Mouse (Mus musculus) limb, embryonic 12.5 days (tissue): ENCODE results near the gene Bcl2l13. TPM values are rescaled to one million over a fixed set of nuclear protein-coding genes. Genes with fewer than 3 reads are reported as not detected.

Experiments
- microRNA-seq: library from miRNA; unstranded; fragments of <30 nt; microRNA quantifications from one replicate; pipeline ENCODE4, GENCODE M21; 2017
- polyA plus RNA-seq: library from polyadenylated mRNA; unstranded; fragments of >200 nt; fragmentation: Nextera tagmentation; extraction: Ambion mirVana; gene quantifications from 2 replicates; pipeline ENCODE4 v1.2.1, GENCODE M21; 2016

The Bcl2l13 gene
- polyA plus RNA-seq, 1 experiment from 2014 or later, result 34.4 TPM

Small RNAs within 50 kb of the gene (microRNA-seq; reads per million reads assigned to microRNA genes)
- not detected for gene Gm25193

Other genes starting within 250 kb of the Bcl2l13 start
- gene Cecr2, start 169.8 kb upstream of the Bcl2l13 start, polyA plus RNA-seq, result 6.2 and 8.5 TPM in 2 replicates
- 0.10 TPM in 1 of 2 replicates, not detected in the other for gene Slc25a18, start 62.6 kb upstream of the Bcl2l13 start, polyA plus RNA-seq
- 109 TPM in 2 replicates for gene Atp6v1e1, start 13.4 kb upstream of the Bcl2l13 start, polyA plus RNA-seq
- 16.7 and 17.4 TPM in 2 replicates for gene Bid, start 80.6 kb downstream of the Bcl2l13 start, polyA plus RNA-seq